8 mouse cellular contexts compared by ENCODE assay signal in genomic region chr4:139209130-139209840, GRCm38 (mm10). TPM values are rescaled to one million over a fixed set of nuclear protein-coding genes. Genes with fewer than 3 reads are reported as not detected.
DNase-seq lines count a peak whose midpoint lies in the region; ATAC-seq and TF ChIP-seq lines count a peak whose summit lies in the region.

No protein-coding gene starts in this region.

- DNase-seq in hindbrain, embryonic 14.5 days (ENCODE audit: low spot score): no peak
- DNase-seq in embryonic facial prominence, embryonic 14.5 days (ENCODE audit: low spot score): peak; percentile 46
- DNase-seq in lung, postnatal 0 days (ENCODE audit: low spot score): peak; percentile 44
- DNase-seq in cerebellum, adult 8-10 months: no peak
- DNase-seq in retina, embryonic 14.5 days (ENCODE audit: low spot score): no peak

- peaks cover 50% of the 10 kb centered on the region for H3K4me1 ChIP-seq in hindbrain, embryonic 15.5 days (replicated peaks)
- H3K4me1 ChIP-seq in hindbrain, embryonic 14.5 days (replicated peaks; ENCODE audit: control insufficient read depth, insufficient read depth, low read length): peaks cover 20% of the 10 kb centered on the region
- peaks cover 95% of the 10 kb centered on the region for H3K4me1 ChIP-seq in E14TG2a.4 (replicated peaks; ENCODE audit: low read depth, low read length)
- H3K4me1 ChIP-seq in embryonic facial prominence, embryonic 14.5 days (ENCODE audit: control insufficient read depth, insufficient read depth, low read length): peaks cover 41% of the 10 kb centered on the region
- H3K4me1 ChIP-seq in lung, postnatal 0 days (ENCODE audit: insufficient read depth, low read depth, low read length): peaks cover 38% of the 10 kb centered on the region; the same call in 1 of the 2 replicates
- H3K4me1 ChIP-seq in midbrain, embryonic 16.5 days (ENCODE audit: control insufficient read depth, insufficient read depth, low read length): peaks cover 20% of the 10 kb centered on the region

- ATAC-seq in hindbrain, embryonic 15.5 days (ENCODE audit: low FRiP score, low read depth): no peak
- no peak for ATAC-seq in hindbrain, embryonic 14.5 days (ENCODE audit: low FRiP score)
- ATAC-seq in embryonic facial prominence, embryonic 14.5 days (ENCODE audit: low read depth): peak; percentile 7; the same call in 1 of the 2 replicates
- peak; percentile 25 for ATAC-seq in lung, postnatal 0 days
- no peak for ATAC-seq in midbrain, embryonic 16.5 days

- H3K4me3 ChIP-seq in hindbrain, embryonic 15.5 days: no peak overlapping the region
- H3K4me3 ChIP-seq in hindbrain, embryonic 14.5 days (replicated peaks; ENCODE audit: low read length): no peak overlapping the region
- peak overlapping the region; percentile 37; the same call in 1 of the 2 replicates for H3K4me3 ChIP-seq in E14TG2a.4 (replicated peaks; ENCODE audit: low read length)
- no peak overlapping the region for H3K4me3 ChIP-seq in embryonic facial prominence, embryonic 14.5 days (ENCODE audit: low read depth, low read length)
- H3K4me3 ChIP-seq in lung, postnatal 0 days (ENCODE audit: low read depth, low read length): no peak overlapping the region
- no peak overlapping the region for H3K4me3 ChIP-seq in midbrain, embryonic 16.5 days (ENCODE audit: low read depth, low read length)

- no peak for TF ChIP-seq CTCF in E14TG2a.4 (conservative IDR thresholded peaks at IDR 0.05; ENCODE audit: low read length)
- TF ChIP-seq CTCF in lung, postnatal 0 days (IDR thresholded peaks at IDR 0.05): no peak

- TF ChIP-seq EP300 in lung, postnatal 0 days (IDR thresholded peaks at IDR 0.05): no peak

- H3K36me3 ChIP-seq in hindbrain, embryonic 15.5 days: no peaks in the 10 kb centered on the region
- H3K36me3 ChIP-seq in hindbrain, embryonic 14.5 days (replicated peaks; ENCODE audit: control insufficient read depth, insufficient read depth): no peaks in the 10 kb centered on the region
- peaks cover 86% of the 10 kb centered on the region for H3K36me3 ChIP-seq in E14TG2a.4 (ENCODE audit: insufficient read depth, low read length)
- H3K36me3 ChIP-seq in embryonic facial prominence, embryonic 14.5 days (ENCODE audit: control insufficient read depth, insufficient read depth, low read length): peaks cover 7% of the 10 kb centered on the region; the same call in 1 of the 2 replicates
- H3K36me3 ChIP-seq in lung, postnatal 0 days (ENCODE audit: insufficient read depth, low read length): peaks cover 5% of the 10 kb centered on the region; the same call in 1 of the 2 replicates
- H3K36me3 ChIP-seq in midbrain, embryonic 16.5 days (ENCODE audit: control insufficient read depth, insufficient read depth, low read length): no peaks in the 10 kb centered on the region

- no peaks in the 10 kb centered on the region for H3K9me3 ChIP-seq in hindbrain, embryonic 15.5 days
- no peaks in the 10 kb centered on the region for H3K9me3 ChIP-seq in hindbrain, embryonic 14.5 days (ENCODE audit: control insufficient read depth, low read length)
- no peaks in the 10 kb centered on the region for H3K9me3 ChIP-seq in E14TG2a.4 (ENCODE audit: low read length)
- H3K9me3 ChIP-seq in embryonic facial prominence, embryonic 14.5 days (ENCODE audit: control insufficient read depth, low read length): no peaks in the 10 kb centered on the region
- H3K9me3 ChIP-seq in lung, postnatal 0 days (ENCODE audit: low read length): no peaks in the 10 kb centered on the region
- no peaks in the 10 kb centered on the region for H3K9me3 ChIP-seq in midbrain, embryonic 16.5 days (replicated peaks; ENCODE audit: control insufficient read depth, low read length, poor library complexity, severe bottlenecking)

- WGBS in hindbrain, embryonic 15.5 days: 79% methylated on average over 5 of the region's 5 CpGs
- 74% methylated on average over 5 of the region's 5 CpGs for WGBS in hindbrain, embryonic 14.5 days
- 54% methylated on average over 5 of the region's 5 CpGs for WGBS in embryonic facial prominence, embryonic 14.5 days
- 41% methylated on average over 5 of the region's 5 CpGs for WGBS in lung, postnatal 0 days
- WGBS in midbrain, embryonic 16.5 days: 77% methylated on average over 5 of the region's 5 CpGs

- peak overlapping the region; percentile 17 for H3K27ac ChIP-seq in hindbrain, embryonic 15.5 days (replicated peaks)
- H3K27ac ChIP-seq in hindbrain, embryonic 14.5 days: no peak overlapping the region
- peak overlapping the region; percentile 71 for H3K27ac ChIP-seq in embryonic facial prominence, embryonic 14.5 days (replicated peaks; ENCODE audit: low read depth, low read length)
- peak overlapping the region; percentile 59 for H3K27ac ChIP-seq in lung, postnatal 0 days (ENCODE audit: low read length)
- no peak overlapping the region for H3K27ac ChIP-seq in midbrain, embryonic 16.5 days (ENCODE audit: low read length)

- H3K9ac ChIP-seq in hindbrain, embryonic 15.5 days: no peak overlapping the region
- no peak overlapping the region for H3K9ac ChIP-seq in hindbrain, embryonic 14.5 days
- no peak overlapping the region for H3K9ac ChIP-seq in embryonic facial prominence, embryonic 14.5 days (ENCODE audit: low read depth, low read length)
- no peak overlapping the region for H3K9ac ChIP-seq in lung, postnatal 0 days (replicated peaks; ENCODE audit: low read depth)
- no peak overlapping the region for H3K9ac ChIP-seq in midbrain, embryonic 16.5 days (ENCODE audit: low read depth, low read length)

- no peak overlapping the region for H3K4me2 ChIP-seq in hindbrain, embryonic 15.5 days
- no peak overlapping the region for H3K4me2 ChIP-seq in hindbrain, embryonic 14.5 days (replicated peaks)
- H3K4me2 ChIP-seq in embryonic facial prominence, embryonic 14.5 days (ENCODE audit: low read depth, low read length): no peak overlapping the region
- no peak overlapping the region for H3K4me2 ChIP-seq in lung, postnatal 0 days (replicated peaks; ENCODE audit: low read depth, low read length)
- no peak overlapping the region for H3K4me2 ChIP-seq in midbrain, embryonic 16.5 days (ENCODE audit: low read length)

- H3K27me3 ChIP-seq in hindbrain, embryonic 15.5 days: no peaks in the 10 kb centered on the region
- H3K27me3 ChIP-seq in hindbrain, embryonic 14.5 days (ENCODE audit: control insufficient read depth, insufficient read depth, low read length): no peaks in the 10 kb centered on the region
- H3K27me3 ChIP-seq in E14TG2a.4 (ENCODE audit: insufficient read depth, low read length): no peaks in the 10 kb centered on the region
- no peaks in the 10 kb centered on the region for H3K27me3 ChIP-seq in embryonic facial prominence, embryonic 14.5 days (replicated peaks; ENCODE audit: control insufficient read depth, insufficient read depth, low read length)
- no peaks in the 10 kb centered on the region for H3K27me3 ChIP-seq in lung, postnatal 0 days (replicated peaks; ENCODE audit: insufficient read depth, low read length)
- no peaks in the 10 kb centered on the region for H3K27me3 ChIP-seq in midbrain, embryonic 16.5 days (ENCODE audit: control insufficient read depth, insufficient read depth, low read depth, low read length)

RNA-seq across cellular contexts. Expression of gene Capzb, which starts 16.6 kb away (rescaled TPM):
- polyA plus RNA-seq in hindbrain, embryonic 15.5 days (2015; fragmentation: Nextera tagmentation; extraction: Ambion mirVana): 331 and 334 TPM in 2 replicates
- polyA plus RNA-seq in hindbrain, embryonic 14.5 days (2014; fragmentation: Nextera tagmentation; extraction: Ambion mirVana): 248 and 249 TPM in 2 replicates
- 293 and 299 TPM in 2 replicates for polyA plus RNA-seq in embryonic facial prominence, embryonic 14.5 days (2014; fragmentation: Nextera tagmentation; extraction: Ambion mirVana)
- polyA plus RNA-seq in lung, postnatal 0 days (2015; fragmentation: Nextera tagmentation; extraction: Ambion mirVana): 401 and 408 TPM in 2 replicates
- polyA plus RNA-seq in midbrain, embryonic 16.5 days (2015; fragmentation: Nextera tagmentation; extraction: Ambion mirVana): 316 and 331 TPM in 2 replicates

Comparison
In these comparisons a context has a peak if more than half of its experiments do, and no peak if none do; other contexts are left out.
1. H3K27ac ChIP-seq: peak in hindbrain, embryonic 15.5 days (single experiment), embryonic facial prominence, embryonic 14.5 days (single experiment) and lung, postnatal 0 days (single experiment); none in hindbrain, embryonic 14.5 days (single experiment) and midbrain, embryonic 16.5 days (single experiment).
2. ATAC-seq: peak in embryonic facial prominence, embryonic 14.5 days (single experiment) and lung, postnatal 0 days (single experiment); none in hindbrain, embryonic 15.5 days (single experiment), hindbrain, embryonic 14.5 days (single experiment) and midbrain, embryonic 16.5 days (single experiment).
3. DNase-seq: peak in embryonic facial prominence, embryonic 14.5 days (single experiment) and lung, postnatal 0 days (single experiment); none in hindbrain, embryonic 14.5 days (single experiment), cerebellum, adult 8-10 months (single experiment) and retina, embryonic 14.5 days (single experiment).